Mouse (Mus musculus): Measurements from ENCODE around the gene Xpo6. TPM values are rescaled to one million over a fixed set of nuclear protein-coding genes. Genes with fewer than 3 reads are reported as not detected.

Gene Xpo6
- total RNA-seq, 2 experiments from 2014 or later: 20.9 to 23.6 TPM

GRCm38 (mm10) chr7:126198926-126199325, 1.4 kb downstream of the Xpo6 start:
- no peak for DNase-seq
- intact Hi-C loops (cut with DNase I): no loop called here

- no peak for DNase-seq
- intact Hi-C loops (cut with DNase I): no loop called here
Observed at GRCm38 (mm10) chr7:126194175-126194574, 6.1 kb downstream of the Xpo6 start.

- no peak for DNase-seq
- intact Hi-C loops (cut with DNase I): no loop called here
Observed at GRCm38 (mm10) chr7:126191471-126191870, 8.8 kb downstream of the Xpo6 start.

GRCm38 (mm10) chr7:126189517-126189916, 10.8 kb downstream of the Xpo6 start:
- no peak for DNase-seq
- intact Hi-C loops (cut with DNase I): no loop called here

- intact Hi-C loops (cut with DNase I): no loop called here
Observed at GRCm38 (mm10) chr7:126185999-126186398, 14.3 kb downstream of the Xpo6 start.

GRCm38 (mm10) chr7:126183583-126183982, 16.7 kb downstream of the Xpo6 start:
- intact Hi-C loops (cut with DNase I): no loop called here
- DNase-seq: no peak

More at GRCm38 (mm10) chr7:126185999-126186398, 14.3 kb downstream of the Xpo6 start:
- DNase-seq: no peak

- no peak for DNase-seq
- intact Hi-C loops (cut with DNase I): no loop called here
Observed at GRCm38 (mm10) chr7:126181487-126181886, 18.8 kb downstream of the Xpo6 start.

- DNase-seq: no peak
- intact Hi-C loops (cut with DNase I): no loop called here
Observed at GRCm38 (mm10) chr7:126180956-126181355, 19.3 kb downstream of the Xpo6 start.

- DNase-seq: no peak
- intact Hi-C loops (cut with DNase I): no loop called here
Observed at GRCm38 (mm10) chr7:126178804-126179203, 21.5 kb downstream of the Xpo6 start.

GRCm38 (mm10) chr7:126175999-126176398, 24.3 kb downstream of the Xpo6 start:
- intact Hi-C loops (cut with DNase I): no loop called here
- no peak for DNase-seq

- no peak for DNase-seq
- intact Hi-C loops (cut with DNase I): no loop called here
Observed at GRCm38 (mm10) chr7:126175456-126175855, 24.8 kb downstream of the Xpo6 start.

GRCm38 (mm10) chr7:126174863-126175262, 25.4 kb downstream of the Xpo6 start:
- DNase-seq: no peak
- intact Hi-C loops (cut with DNase I): no loop called here

- DNase-seq: no peak
- intact Hi-C loops (cut with DNase I): no loop called here
Observed at GRCm38 (mm10) chr7:126172001-126172400, 28.3 kb downstream of the Xpo6 start.

- intact Hi-C loops (cut with DNase I): no loop called here
- no peak for DNase-seq
Observed at GRCm38 (mm10) chr7:126168584-126168983, 31.7 kb downstream of the Xpo6 start.

GRCm38 (mm10) chr7:126167426-126167825, 32.9 kb downstream of the Xpo6 start:
- intact Hi-C loops (cut with DNase I): no loop called here
- DNase-seq: no peak

GRCm38 (mm10) chr7:126166571-126166970, 33.7 kb downstream of the Xpo6 start:
- no peak for DNase-seq
- intact Hi-C loops (cut with DNase I): no loop called here

- intact Hi-C loops (cut with DNase I): no loop called here
- no peak for DNase-seq
Observed at GRCm38 (mm10) chr7:126158238-126158637, 42.1 kb downstream of the Xpo6 start.

- intact Hi-C loops (cut with DNase I): no loop called here
- no peak for DNase-seq
Observed at GRCm38 (mm10) chr7:126155746-126156145, 44.6 kb downstream of the Xpo6 start.

- DNase-seq: no peak
- intact Hi-C loops (cut with DNase I): no loop called here
Observed at GRCm38 (mm10) chr7:126154731-126155130, 45.6 kb downstream of the Xpo6 start.

GRCm38 (mm10) chr7:126152324-126152723, 48.0 kb downstream of the Xpo6 start:
- no peak for DNase-seq
- intact Hi-C loops (cut with DNase I): no loop called here

GRCm38 (mm10) chr7:126146156-126146555, 54.1 kb downstream of the Xpo6 start:
- intact Hi-C loops (cut with DNase I): no loop called here
- DNase-seq: no peak

GRCm38 (mm10) chr7:126144364-126144763, 55.9 kb downstream of the Xpo6 start:
- DNase-seq: no peak
- intact Hi-C loops (cut with DNase I): no loop called here

- intact Hi-C loops (cut with DNase I): no loop called here
- no peak for DNase-seq
Observed at GRCm38 (mm10) chr7:126137850-126138249, 62.5 kb downstream of the Xpo6 start.
